Mouse (Mus musculus): Measurements from ENCODE around the gene Scn8a. TPM values are rescaled to one million over a fixed set of nuclear protein-coding genes. Genes with fewer than 3 reads are reported as not detected.
A peak's percentile ranks its signal among the peaks of the same experiment; 100 is the strongest.
"Not testable (repeated sequence)": the region's sequence is repeated elsewhere in the genome, so short reads cannot be mapped to it uniquely, and the experiment has no call there.

Scn8a gene
- 1.4 and 7.1 TPM in 2 replicates for total RNA-seq (2017)

DNA sequence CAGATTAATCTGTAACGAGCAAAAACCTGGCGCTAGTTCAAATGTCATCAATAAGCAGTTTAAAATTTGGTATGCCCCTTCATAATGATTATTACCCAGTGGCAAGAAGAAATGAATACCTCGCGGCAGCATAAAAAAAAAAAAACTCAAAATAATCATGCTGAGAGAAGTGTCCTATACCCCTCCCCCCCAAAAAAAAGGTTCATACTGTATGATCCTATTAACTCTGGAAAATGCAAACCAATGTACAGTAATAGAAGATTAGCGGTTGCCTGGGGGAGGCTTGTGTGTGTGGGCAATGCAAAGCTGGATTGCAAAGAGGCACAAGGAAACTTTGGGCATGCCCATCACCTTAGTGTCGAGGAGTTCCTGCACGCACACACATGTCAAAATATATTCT lies at the start of gene Scn8a:
Gene Scn8a, plus strand, starts transcription at position 301 of the 400 bp plus-strand sequence.
- no peak for ATAC-seq (ENCODE audit: extremely low read depth, insufficient number of reproducible peaks, low FRiP score, poor library complexity, severe bottlenecking)

DNA sequence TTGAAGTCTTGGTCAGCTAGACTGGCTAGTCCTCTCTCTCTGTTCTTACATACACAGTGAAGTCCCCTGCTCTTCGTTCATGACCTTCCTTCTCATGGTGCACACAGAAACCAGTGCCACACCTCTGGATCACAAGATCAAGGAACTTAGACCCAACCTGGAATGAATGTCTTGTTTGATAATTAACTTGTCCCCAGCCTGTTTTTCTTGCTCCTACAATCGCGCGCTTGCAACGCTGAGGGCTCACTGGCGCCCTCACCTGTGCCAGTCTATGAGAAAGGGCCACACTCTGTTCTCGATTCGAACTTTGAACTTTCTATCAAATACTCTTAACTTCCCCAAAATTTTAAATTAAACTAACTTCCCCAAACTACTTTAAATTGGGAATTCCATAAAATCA lies 47.8 kb upstream of the Scn8a start:
- ATAC-seq (ENCODE audit: extremely low read depth, insufficient number of reproducible peaks, low FRiP score, poor library complexity, severe bottlenecking), result no peak

DNA sequence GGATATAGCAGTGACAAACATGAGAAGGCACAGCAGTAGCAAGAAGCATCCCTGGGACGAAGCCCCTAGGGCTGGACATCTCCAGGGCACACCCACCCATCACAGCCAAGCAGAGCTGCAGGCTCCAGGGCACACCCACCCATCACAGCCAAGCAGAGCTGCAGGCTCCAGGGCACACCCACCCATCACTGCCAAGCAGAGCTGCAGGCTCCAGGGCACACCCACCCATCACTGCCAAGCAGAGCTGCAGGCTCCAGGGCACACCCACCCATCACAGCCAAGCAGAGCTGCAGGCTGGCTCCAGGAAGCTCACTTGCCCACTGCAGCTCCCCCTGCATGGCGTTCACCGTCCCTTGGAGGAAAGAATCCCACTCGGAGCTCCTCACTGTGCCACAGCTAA lies 47.3 kb upstream of the Scn8a start:
- ATAC-seq (ENCODE audit: extremely low read depth, insufficient number of reproducible peaks, low FRiP score, poor library complexity, severe bottlenecking), result not testable (repeated sequence)

DNA sequence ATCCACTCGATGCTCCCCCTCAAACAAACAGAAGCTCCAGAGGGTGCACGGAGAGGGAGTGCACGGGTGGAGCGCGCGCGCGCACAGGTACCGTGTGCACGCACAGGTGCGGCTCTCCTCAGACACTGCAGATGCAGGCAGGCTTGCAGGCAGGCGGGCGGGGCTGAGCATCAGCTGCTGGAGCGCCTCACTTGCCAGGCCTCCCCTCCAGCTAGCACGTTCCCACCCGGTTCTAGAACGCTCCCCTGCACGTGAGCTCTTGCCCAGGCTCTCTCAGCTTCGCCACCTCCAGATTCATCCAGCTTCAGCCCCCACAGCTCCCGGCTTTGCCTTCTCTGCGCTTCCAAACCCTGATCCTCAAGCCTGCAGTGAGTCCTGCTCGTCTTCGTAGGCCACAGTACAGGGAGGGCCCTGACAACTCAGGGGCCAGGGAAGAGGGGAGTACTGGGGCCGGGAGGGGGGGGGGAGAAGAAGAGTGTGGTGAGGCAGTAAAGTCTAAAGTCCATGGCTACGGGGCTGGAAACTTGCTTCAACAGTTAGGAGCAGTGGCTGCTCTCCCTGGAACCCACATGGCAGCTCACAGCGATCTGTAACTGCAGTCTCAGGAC lies 44.3 kb upstream of the Scn8a start:
- ATAC-seq (ENCODE audit: extremely low read depth, insufficient number of reproducible peaks, low FRiP score, poor library complexity, severe bottlenecking), result no peak

DNA sequence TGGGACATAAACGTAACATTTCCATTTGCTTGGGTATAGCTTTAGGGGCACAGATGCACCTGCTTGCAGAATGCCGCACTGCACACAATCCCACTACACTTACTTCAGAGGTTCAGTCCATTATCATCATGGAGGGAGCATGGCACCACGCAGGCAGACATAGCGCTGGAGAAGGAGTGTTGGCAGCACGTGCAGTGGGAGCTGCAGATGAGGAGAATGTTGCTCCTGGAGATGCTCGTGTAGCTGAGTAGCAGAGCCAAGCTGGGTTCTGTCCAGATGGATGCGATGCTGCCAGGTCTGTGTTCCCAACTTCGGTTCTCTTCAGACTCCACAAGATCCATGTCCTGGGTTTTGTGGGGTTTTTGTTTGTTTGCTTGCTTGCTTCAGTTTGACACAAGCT lies 43.6 kb upstream of the Scn8a start:
- no peak for ATAC-seq (ENCODE audit: extremely low read depth, insufficient number of reproducible peaks, low FRiP score, poor library complexity, severe bottlenecking)

DNA sequence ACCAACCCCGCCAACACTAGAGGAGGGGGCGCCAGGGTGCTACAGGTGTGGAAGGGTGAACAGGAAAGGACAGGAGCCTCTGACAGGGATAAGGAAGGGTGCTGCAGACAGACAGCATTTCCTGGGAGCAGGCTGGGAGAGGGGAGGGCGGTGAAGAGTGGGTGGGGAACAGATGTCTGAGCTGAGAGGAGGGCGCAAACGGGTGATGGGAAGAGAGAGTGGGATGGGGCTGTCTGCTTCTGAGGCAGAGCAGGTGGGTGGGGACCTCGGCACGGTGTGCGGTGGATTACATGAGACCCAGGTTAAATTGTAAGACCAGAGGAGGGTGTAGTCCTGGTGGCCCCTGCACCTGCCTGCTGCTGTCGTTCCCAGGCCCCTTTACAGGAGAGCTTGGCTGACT lies 39.9 kb upstream of the Scn8a start:
- no peak for ATAC-seq (ENCODE audit: extremely low read depth, insufficient number of reproducible peaks, low FRiP score, poor library complexity, severe bottlenecking)

DNA sequence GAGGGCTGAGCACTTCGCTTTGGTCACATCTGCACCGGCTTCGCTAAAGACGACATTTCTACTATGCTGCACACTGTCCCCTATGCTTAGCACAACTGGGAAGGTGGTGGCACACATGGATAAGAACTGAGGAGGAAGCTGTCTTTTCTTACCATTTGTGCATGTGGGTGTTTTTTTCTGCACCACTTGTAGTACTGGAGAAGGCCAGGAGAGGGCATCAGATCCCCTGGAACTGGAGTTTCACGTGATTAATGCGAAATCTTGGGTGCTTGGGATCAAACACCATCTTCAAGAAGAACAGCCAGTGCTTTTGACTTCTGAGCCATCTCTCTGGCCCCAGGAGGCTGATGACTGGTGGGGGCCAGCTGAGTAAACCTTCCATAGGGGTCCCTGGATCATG lies 39.0 kb upstream of the Scn8a start:
- no peak for ATAC-seq (ENCODE audit: extremely low read depth, insufficient number of reproducible peaks, low FRiP score, poor library complexity, severe bottlenecking)

DNA sequence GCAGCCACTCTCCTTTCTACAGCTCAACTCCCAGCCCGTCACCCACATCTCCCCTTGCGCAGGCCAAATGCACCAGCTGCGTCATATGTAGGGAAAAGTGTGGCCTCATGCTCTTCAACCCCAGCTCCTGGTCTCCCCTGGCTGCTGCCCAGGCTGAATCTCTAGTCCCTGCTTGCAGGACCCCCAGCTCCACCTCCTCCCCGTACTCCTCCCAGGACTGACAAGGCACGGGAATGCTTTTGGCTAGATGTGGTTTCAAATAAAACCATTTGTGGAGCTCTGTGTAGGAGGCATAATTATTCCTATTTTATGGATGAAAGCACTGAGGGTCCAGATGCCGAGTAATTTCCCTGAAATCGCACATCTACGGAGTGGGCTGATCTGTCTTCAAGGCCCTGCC lies 37.5 kb upstream of the Scn8a start:
- no peak for ATAC-seq (ENCODE audit: extremely low read depth, insufficient number of reproducible peaks, low FRiP score, poor library complexity, severe bottlenecking)

DNA sequence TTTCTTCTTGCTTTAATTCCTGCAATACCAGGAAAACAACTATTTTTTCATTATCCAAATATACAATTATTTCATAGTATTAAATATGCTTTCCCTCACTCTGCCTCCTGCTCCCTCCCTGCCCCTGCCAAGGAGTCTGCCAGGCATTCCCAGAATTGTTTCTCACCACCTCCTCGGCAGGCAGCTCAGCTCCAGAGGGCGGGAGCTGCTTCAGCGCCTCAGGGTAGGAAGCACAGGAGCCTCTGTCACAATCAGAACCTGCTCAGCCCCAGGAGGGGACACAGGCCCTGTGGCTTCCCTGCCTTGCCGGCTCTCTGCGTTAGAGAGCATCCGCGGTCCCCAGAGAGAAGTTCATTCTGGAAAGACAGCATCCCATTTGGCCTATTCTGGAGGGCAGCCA lies 36.9 kb upstream of the Scn8a start:
- no peak for ATAC-seq (ENCODE audit: extremely low read depth, insufficient number of reproducible peaks, low FRiP score, poor library complexity, severe bottlenecking)

DNA sequence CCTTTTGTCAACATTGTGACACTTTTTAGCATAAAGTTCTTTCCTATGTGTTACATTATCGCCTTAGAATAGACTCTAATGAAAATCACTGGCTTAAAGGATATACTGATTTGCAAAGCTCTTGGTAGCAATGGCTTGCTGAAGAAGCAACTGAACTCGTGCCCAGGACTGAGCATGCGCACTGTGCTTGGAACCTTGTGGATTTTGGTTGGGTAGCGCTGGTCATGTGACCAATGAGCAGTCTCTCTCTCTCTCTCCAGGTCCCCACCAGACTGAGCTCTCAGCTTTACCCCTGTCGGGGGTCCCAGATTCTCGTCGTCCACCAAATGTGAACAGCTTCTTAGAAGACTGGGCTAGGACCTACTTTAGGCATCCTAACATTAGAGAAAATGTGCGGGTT lies 32.9 kb upstream of the Scn8a start:
- ATAC-seq (ENCODE audit: extremely low read depth, insufficient number of reproducible peaks, low FRiP score, poor library complexity, severe bottlenecking), result no peak

DNA sequence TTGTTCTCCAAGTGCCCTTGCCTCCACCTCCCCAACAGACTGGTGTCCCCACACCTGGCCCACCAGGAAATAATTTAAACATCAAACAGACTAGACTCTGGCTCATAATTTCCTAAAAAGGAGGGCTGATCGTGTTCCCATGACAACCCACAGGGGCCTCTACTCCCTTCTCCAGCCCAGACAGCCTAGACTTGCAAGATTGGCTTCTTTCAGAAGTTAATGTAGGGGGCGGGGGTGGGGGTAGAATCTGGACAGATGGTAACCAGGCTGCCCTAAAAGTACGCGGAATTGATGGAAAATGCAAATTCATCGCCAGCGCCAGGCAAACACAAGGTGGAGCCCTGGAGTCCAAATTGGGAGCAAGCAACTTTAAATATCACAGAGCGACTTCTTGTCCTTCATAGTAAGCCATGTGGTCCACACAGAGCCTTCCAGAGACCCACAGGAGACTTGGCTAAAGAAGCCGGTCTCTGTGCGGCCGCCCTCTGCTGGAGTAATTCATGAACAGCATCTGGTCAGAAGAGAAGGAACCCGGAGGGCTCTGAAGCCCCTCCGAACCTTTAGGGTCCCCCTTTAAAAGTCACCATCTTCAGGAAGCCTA lies 31.0 kb upstream of the Scn8a start:
- no peak for ATAC-seq (ENCODE audit: extremely low read depth, insufficient number of reproducible peaks, low FRiP score, poor library complexity, severe bottlenecking)

DNA sequence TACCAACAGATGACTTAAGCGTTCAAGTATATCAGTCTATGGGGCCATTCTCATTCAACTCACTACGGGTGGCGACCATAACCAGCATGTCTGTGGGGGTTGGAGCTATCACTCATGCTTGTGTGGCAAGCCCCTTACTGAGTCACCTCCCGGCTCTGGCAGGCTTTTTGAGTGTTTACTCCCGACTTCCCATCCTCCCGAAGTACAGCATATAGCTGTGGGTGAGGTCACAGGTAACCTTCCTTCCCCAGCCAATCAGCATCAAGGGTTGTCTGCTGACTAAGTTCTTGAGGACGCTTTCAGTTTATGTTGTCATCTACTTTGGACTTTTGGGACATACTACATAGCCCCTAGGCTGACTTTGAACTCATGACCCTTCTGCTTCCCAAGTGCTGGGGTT lies 25.3 kb upstream of the Scn8a start:
- ATAC-seq (ENCODE audit: extremely low read depth, insufficient number of reproducible peaks, low FRiP score, poor library complexity, severe bottlenecking), result no peak

DNA sequence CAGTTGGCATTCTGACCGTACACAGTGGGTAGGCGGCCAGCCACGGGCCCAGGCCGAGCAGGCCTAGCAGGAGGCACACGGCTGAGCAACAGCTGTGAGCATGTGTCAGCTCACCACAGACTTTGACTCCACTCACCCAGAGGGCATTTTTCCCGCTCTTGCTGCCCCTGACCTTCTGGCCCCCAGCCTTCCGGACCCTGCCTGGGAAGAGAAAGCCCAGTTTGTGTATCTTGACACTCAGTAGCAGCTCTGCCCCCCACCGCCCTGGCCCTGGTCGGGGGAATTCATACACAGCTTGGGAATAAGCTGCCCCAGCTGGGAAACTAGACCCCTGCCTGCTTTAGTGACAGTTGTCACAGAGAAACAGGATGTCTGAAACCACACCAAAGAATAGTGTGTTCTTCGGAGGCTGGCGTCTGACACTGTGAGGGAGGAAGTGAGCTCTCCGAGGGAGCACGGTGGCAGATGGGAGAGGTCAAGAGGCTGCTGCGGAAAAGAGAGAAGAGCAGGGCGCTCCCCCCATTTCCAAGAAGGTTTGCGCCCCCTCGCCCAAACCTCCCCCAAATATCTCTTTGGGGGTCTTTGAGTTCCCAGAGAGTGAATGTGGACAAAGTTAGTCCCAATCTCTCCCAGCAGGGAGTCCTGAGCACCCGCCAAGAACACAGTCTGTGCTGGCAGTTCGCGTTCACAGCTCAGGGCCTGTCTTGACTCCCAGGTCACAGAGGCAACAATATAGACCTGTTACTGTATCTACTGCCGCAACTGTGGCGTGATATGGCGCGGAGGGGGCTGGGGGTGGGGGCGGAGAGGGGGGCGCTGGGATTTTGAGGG lies 24.4 kb upstream of the Scn8a start:
- ATAC-seq (ENCODE audit: extremely low read depth, insufficient number of reproducible peaks, low FRiP score, poor library complexity, severe bottlenecking), result peak; percentile 33; the same call in 1 of the 2 replicates

DNA sequence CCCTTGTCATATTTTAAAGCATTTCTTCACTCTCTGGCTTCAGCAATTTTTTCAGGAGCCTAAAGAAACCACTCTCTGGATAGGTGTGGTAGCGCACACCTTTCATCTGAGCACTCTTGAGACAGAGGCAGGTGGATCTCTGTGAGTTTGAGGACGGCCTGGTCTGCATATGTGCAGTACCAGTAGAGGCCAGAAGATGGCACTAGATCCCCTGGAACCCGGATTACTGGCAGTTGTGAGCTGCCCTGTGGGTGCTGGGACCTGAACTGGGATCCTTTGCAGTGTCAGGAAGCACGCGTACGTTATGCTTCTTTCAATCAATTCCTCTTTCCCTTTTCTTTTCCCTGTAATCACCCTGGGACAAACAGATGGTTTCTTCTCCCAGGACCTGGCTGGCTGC lies 22.5 kb upstream of the Scn8a start:
- no peak for ATAC-seq (ENCODE audit: extremely low read depth, insufficient number of reproducible peaks, low FRiP score, poor library complexity, severe bottlenecking)

DNA sequence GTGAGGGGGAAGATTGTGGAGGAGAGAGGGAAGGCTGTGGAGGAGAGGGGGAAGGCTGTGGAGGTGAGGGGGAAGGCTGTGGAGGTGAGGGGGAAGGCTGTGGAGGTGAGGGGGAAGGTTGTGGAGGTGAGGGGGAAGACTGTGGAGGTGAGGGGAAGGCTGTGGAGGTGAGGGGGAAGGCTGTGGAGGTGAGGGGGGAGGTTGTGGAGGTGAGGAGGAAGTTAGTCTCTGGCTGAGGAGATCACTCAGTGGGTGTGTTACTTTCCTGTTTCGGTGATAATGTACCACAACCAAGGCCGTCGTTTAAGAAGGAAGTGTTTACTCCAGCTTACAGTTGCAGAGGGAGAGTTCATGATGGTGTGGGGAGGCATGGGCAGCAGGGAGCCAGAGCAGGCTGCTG lies 12.1 kb upstream of the Scn8a start:
- no peak for ATAC-seq (ENCODE audit: extremely low read depth, insufficient number of reproducible peaks, low FRiP score, poor library complexity, severe bottlenecking)

DNA sequence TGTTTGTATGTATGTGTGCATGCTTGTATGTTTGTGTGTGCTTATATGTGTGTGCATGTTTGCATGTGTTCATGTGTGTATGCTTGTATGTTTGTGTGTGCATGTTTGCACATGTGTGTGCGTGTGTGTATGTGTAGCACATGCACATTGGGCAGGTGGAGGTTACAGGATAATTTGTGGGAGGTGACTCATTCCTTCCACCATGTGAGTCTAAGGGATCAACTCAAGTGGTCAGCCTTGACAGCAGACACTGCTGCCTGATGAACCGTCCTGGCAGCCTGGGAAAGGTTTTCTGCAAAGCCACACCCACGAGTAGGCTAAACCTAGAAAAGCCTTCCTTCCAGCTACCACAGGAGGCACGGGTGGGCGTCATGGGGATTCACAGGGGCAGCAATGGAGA lies 8.8 kb upstream of the Scn8a start:
- no peak for ATAC-seq (ENCODE audit: extremely low read depth, insufficient number of reproducible peaks, low FRiP score, poor library complexity, severe bottlenecking)

DNA sequence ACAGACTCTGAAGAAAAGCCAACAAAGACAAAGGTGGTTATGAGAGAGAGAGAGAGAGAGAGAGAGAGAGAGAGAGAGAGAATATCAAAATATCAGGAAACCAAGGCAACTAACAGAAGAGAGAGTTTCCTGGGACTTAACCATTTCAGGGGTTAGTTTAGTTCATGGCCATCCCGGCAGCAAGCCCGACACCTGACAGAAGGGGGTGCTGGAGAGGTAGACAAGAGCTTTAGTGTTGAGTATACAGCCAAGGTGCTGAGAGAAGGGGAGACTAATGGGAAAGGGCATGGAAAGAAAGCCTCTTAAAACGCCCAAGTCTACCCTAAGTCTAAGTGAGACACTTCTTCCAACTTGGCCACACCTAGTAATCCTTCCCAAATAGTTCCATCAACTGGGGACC lies 4.1 kb upstream of the Scn8a start:
- no peak for ATAC-seq (ENCODE audit: extremely low read depth, insufficient number of reproducible peaks, low FRiP score, poor library complexity, severe bottlenecking)

DNA sequence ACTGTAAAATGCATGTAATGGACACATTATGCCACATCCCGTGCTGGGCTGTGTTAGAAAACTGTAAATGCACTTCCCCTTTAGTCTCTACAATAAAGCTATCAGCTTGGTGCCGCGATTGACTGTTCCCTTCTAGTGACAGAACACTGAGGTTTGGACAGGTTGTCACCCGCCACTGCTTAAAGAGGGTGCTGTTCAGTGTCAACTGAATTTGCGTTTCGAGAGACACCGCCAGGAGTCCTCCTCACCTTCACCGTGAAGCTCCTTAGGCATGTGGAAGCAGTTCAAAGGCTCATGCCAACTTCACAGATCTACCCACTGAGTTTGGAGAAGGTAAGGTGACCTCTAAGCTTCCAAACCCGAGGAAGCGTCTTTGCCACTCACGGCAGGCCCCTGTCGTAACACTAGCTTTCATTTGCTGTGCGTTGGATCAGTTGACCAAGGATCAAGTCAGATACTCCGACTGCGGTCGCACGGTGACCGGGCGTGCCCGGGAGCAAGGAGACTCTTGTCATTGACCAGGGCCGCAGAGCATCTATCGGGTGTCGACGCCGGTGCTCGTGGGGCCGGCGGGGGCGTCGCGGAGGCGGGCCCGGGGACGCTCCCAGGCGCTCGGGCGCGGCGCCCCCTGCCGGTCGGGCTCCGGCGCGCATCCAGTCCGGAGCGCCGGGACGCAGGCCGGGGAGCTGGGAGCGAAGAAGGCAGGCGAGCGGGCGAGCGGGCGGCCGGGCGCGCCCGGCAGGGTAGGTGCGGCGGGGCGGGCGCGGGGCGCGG lies 530 bp downstream of the Scn8a start:
- ATAC-seq (ENCODE audit: extremely low read depth, insufficient number of reproducible peaks, low FRiP score, poor library complexity, severe bottlenecking), result no peak

DNA sequence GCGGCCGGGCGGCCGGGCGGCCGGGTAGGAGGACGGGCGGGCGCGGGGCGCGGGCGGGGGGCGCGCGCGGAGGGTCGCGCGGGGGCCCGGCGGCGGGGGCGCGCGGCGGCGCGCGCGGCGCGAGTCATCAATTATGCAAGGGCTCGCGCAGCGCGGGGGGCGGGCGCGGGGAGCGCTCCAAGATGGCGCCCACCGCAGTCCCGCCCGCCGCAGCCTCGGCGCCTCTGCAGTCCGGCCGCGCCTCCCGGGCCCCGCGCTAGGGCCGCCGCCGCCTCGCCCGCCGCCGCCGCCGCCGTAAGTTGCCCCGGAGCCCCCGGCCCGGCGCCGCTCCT lies 1.1 kb downstream of the Scn8a start:
- ATAC-seq (ENCODE audit: extremely low read depth, insufficient number of reproducible peaks, low FRiP score, poor library complexity, severe bottlenecking), result no peak
